Mouse (Mus musculus): ENCODE results near the gene Zfp12.
"Not testable (repeated sequence)": the region's sequence is repeated elsewhere in the genome, so short reads cannot be mapped to it uniquely, and the experiment has no call there.

- TF ChIP-seq CTCF (IDR thresholded peaks at IDR 0.05; ENCODE audit: low read depth, low read length); POLR2A (IDR thresholded peaks at IDR 0.05; ENCODE audit: extremely low read depth, insufficient read depth, low read length): not testable (repeated sequence)
Observed at GRCm38 (mm10) chr5:143194747-143195146, 40.2 kb upstream of the Zfp12 start.

Data from liver, adult 2 months (tissue).